Mouse (Mus musculus) telencephalon, adult 2 months (tissue): ENCODE measurements around the gene Gpr156.
"Not testable (repeated sequence)": the region's sequence is repeated elsewhere in the genome, so short reads cannot be mapped to it uniquely, and the experiment has no call there.

ENCODE experiments used
- DNase-seq: peaks from one replicate; pipeline ENCODE4 v3.0.0-alpha.2; 2011; ENCODE audit warnings: low read depth, low spot score

Gpr156 gene

GRCm38 (mm10) chr16:37999762-38000161 is 83.5 kb downstream of the Gpr156 start:
- DNase-seq = no peak

- DNase-seq = no peak
These were observed 83.9 kb downstream of the Gpr156 start for GRCm38 (mm10) chr16:38000178-38000577.

- DNase-seq = no peak
These were observed 85.5 kb downstream of the Gpr156 start for GRCm38 (mm10) chr16:38001766-38002165.

- DNase-seq = no peak
These were observed 86.2 kb downstream of the Gpr156 start for GRCm38 (mm10) chr16:38002485-38002884.

GRCm38 (mm10) chr16:38004486-38005020 is 88.3 kb downstream of the Gpr156 start:
- no peak for DNase-seq

- no peak for DNase-seq
These were observed 89.2 kb downstream of the Gpr156 start for GRCm38 (mm10) chr16:38005471-38005870.

- no peak for DNase-seq
These were observed 92.1 kb downstream of the Gpr156 start for GRCm38 (mm10) chr16:38008371-38008770.

GRCm38 (mm10) chr16:38009041-38009825 is 92.9 kb downstream of the Gpr156 start:
- DNase-seq = no peak

GRCm38 (mm10) chr16:38011486-38011885 is 95.2 kb downstream of the Gpr156 start:
- DNase-seq = no peak

- no peak for DNase-seq
These were observed 96.1 kb downstream of the Gpr156 start for GRCm38 (mm10) chr16:38012382-38012781.

GRCm38 (mm10) chr16:38012891-38013290 is 96.6 kb downstream of the Gpr156 start:
- DNase-seq = no peak

- DNase-seq = no peak
These were observed 98.7 kb downstream of the Gpr156 start for GRCm38 (mm10) chr16:38014951-38015350.

- DNase-seq = no peak
These were observed 100.7 kb downstream of the Gpr156 start for GRCm38 (mm10) chr16:38016928-38017524.

GRCm38 (mm10) chr16:38017958-38018376 is 101.7 kb downstream of the Gpr156 start:
- DNase-seq = no peak

GRCm38 (mm10) chr16:38032644-38033043 is 116.3 kb downstream of the Gpr156 start:
- DNase-seq = no peak

GRCm38 (mm10) chr16:38033071-38033470 is 116.8 kb downstream of the Gpr156 start:
- DNase-seq = no peak

- not testable (repeated sequence) for DNase-seq
These were observed 121.8 kb downstream of the Gpr156 start for GRCm38 (mm10) chr16:38038101-38038500.

GRCm38 (mm10) chr16:38042160-38042559 is 125.9 kb downstream of the Gpr156 start:
- peak; percentile 32 for DNase-seq

GRCm38 (mm10) chr16:38044551-38044950 is 128.3 kb downstream of the Gpr156 start:
- peak; percentile 45 for DNase-seq

GRCm38 (mm10) chr16:38047781-38048558 is 131.7 kb downstream of the Gpr156 start:
- peak; percentile 10 for DNase-seq
